Mouse (Mus musculus) midbrain, embryonic 11.5 days (tissue): Measurements from ENCODE around the gene Cep57. TPM values are rescaled to one million over a fixed set of nuclear protein-coding genes. Genes with fewer than 3 reads are reported as not detected.

Source experiments
- ATAC-seq: fragments of 200-750 bp; cut with Nextera tagmentation; 2 replicates; pipeline ENCODE4 v1.8.0; 2017; ENCODE audit warnings: moderate TSS enrichment, moderate library complexity; ENCODE audit not compliant: low FRiP score
- DNase-seq: peaks from one replicate; pipeline ENCODE4 v3.0.0; 2015; ENCODE audit warnings: low spot score; ENCODE audit errors: missing footprints
- H3K27ac ChIP-seq: fragments of 300-500 bp; sonication (generic); 2 replicates; pipeline ENCODE4 v1.5.1; 2014; ENCODE audit warnings: low read depth, low read length
- H3K27me3 ChIP-seq: fragments of 300-500 bp; sonication (generic); 2 replicates; pipeline ENCODE4 v1.6.1; 2014; ENCODE audit warnings: mild to moderate bottlenecking, low read length, moderate library complexity, mixed read lengths; ENCODE audit not compliant: control insufficient read depth, insufficient read depth
- H3K36me3 ChIP-seq: fragments of 300-500 bp; sonication (generic); 2 replicates; pipeline ENCODE4 v1.6.1; 2014; ENCODE audit warnings: mild to moderate bottlenecking, low read length, moderate library complexity, mixed read lengths; ENCODE audit not compliant: control insufficient read depth, insufficient read depth
- H3K4me1 ChIP-seq: fragments of 300-500 bp; sonication (generic); 2 replicates; pipeline ENCODE4 v1.6.1; 2014; ENCODE audit warnings: low read length; ENCODE audit not compliant: control insufficient read depth, insufficient read depth
- H3K4me2 ChIP-seq: fragments of 300-500 bp; sonication (generic); 2 replicates; pipeline ENCODE4 v1.6.1; 2014; ENCODE audit warnings: mild to moderate bottlenecking, moderate library complexity
- H3K4me3 ChIP-seq: fragments of 300-500 bp; sonication (generic); 2 replicates; pipeline ENCODE4 v1.5.1; 2014; ENCODE audit warnings: low read depth, low read length
- H3K9ac ChIP-seq: fragments of 300-500 bp; sonication (generic); 2 replicates; pipeline ENCODE4 v1.6.1; 2014; ENCODE audit warnings: low read length
- H3K9me3 ChIP-seq: fragments of 300-500 bp; sonication (generic); 2 replicates; pipeline ENCODE4 v1.6.1; 2016; ENCODE audit warnings: low read length; ENCODE audit not compliant: control insufficient read depth
- WGBS: fragments of 180-500 bp; shearing (Covaris S2); extraction: QIAGEN DNeasy Blood & Tissue Kit; methylation state at CpG from one replicate; pipeline ENCODE4 v1.1.7; 2014; 5-methylcytosine and 5-hydroxymethylcytosine counted together
- polyA plus RNA-seq: library from polyadenylated mRNA; unstranded; fragments of >200 nt; fragmentation: Nextera tagmentation; extraction: Ambion mirVana; gene quantifications from 2 replicates; pipeline ENCODE4 v1.2.1, GENCODE M21; 2014

Cep57 gene
- polyA plus RNA-seq, 1 experiment from 2014 or later, result 59.9 TPM

GRCm38 (mm10) chr9:13765624-13766023 is 61.3 kb downstream of the Cep57 start:
- Histone ChIP-seq H3K36me3 (no peaks in the 10 kb centered on the region), H3K27ac (no peak overlapping the region), H3K9me3 (no peaks in the 10 kb centered on the region), H3K27me3 (no peaks in the 10 kb centered on the region), H3K4me3 (no peak overlapping the region), H3K4me1 (no peaks in the 10 kb centered on the region; the same call in 1 of the 2 replicates), H3K9ac (no peak overlapping the region), H3K4me2 (no peak overlapping the region)
- DNase-seq (no peak), ATAC-seq (no peak)
- 89% methylated on average over 2 of the region's 2 CpGs for WGBS

- DNase-seq (no peak), ATAC-seq (no peak)
- H3K36me3 ChIP-seq, result no peaks in the 10 kb centered on the region
- no peak overlapping the region for H3K4me2 ChIP-seq
- no peak overlapping the region for H3K9ac ChIP-seq
- H3K4me1 ChIP-seq, result no peaks in the 10 kb centered on the region; the same call in 1 of the 2 replicates
- H3K27ac ChIP-seq, result no peak overlapping the region
- no peak overlapping the region for H3K4me3 ChIP-seq
- no peaks in the 10 kb centered on the region for H3K27me3 ChIP-seq
- no peaks in the 10 kb centered on the region for H3K9me3 ChIP-seq
- 92% methylated on average over 3 of the region's 3 CpGs for WGBS
Measured at GRCm38 (mm10) chr9:13760430-13760829, 66.5 kb downstream of the Cep57 start.

Other genes with a start within 250 kb of the Cep57 start
- 78.4 and 89.0 TPM in 2 replicates for gene Mtmr2, start 78.7 kb downstream of the Cep57 start, polyA plus RNA-seq
- 28.9 and 33.6 TPM in 2 replicates for gene Fam76b, start 609 bp upstream of the Cep57 start, polyA plus RNA-seq